Mouse (Mus musculus) liver, adult 2 months (tissue): ENCODE measurements around the gene Myrip.

Experiments
- CTCF ChIP-seq: fragments of 200-500 bp; IDR thresholded peaks from 2 replicates; pipeline ENCODE4 v1.5.1; 2011; ENCODE audit warnings: low read depth, low read length, control low read depth
- POLR2A ChIP-seq: fragments of 200-500 bp; IDR thresholded peaks from 2 replicates; pipeline ENCODE4 v1.6.1; 2011; ENCODE audit warnings: low read length, control low read depth; ENCODE audit not compliant: insufficient read depth; ENCODE audit errors: extremely low read depth

- TF ChIP-seq CTCF = no peak
- no peak for TF ChIP-seq POLR2A
These were observed 154.7 kb downstream of the Myrip start for GRCm38 (mm10) chr9:120455768-120456655.
